Mouse (Mus musculus) testis, postnatal 14 days (tissue): ENCODE measurements around the gene Nup35.

Source experiments
- DNase-seq: peaks from one replicate; pipeline ENCODE4 v3.0.0; 2021; ENCODE audit warnings: low spot score

Gene Nup35

GRCm38 (mm10) chr2:80638364-80639241, 21.6 kb downstream of the Nup35 start:
- DNase-seq, result peak; percentile 88

GRCm38 (mm10) chr2:80639398-80639797, 22.4 kb downstream of the Nup35 start:
- no peak for DNase-seq

- DNase-seq, result no peak
Measured at GRCm38 (mm10) chr2:80639864-80640263, 22.8 kb downstream of the Nup35 start.

DNA sequence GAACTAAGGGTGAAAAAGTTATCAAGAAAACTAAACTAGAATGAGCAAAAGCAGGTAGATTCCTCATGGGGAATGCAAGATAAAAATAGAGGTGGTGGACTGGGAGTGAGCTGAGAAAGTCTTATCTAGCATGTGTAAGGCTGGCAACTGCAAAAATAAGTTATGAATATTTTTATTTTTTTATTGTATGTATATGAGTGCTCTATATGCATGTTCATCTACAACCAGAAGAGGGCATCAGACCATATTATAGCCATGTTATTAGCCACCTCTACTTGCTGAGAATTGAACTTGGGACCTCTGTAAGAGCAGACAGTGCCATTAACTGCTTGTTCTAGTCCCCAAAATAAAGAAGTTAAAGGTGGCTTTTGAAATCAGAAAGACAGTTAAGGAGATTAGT, 44.4 kb downstream of the Nup35 start:
- DNase-seq, result no peak

GRCm38 (mm10) chr2:80662682-80663081, 45.6 kb downstream of the Nup35 start:
- no peak for DNase-seq

- DNase-seq, result no peak
Measured at GRCm38 (mm10) chr2:80667396-80667964, 50.4 kb downstream of the Nup35 start.

GRCm38 (mm10) chr2:80669868-80670666, 53.0 kb downstream of the Nup35 start:
- DNase-seq, result no peak

GRCm38 (mm10) chr2:80678803-80679202, 61.8 kb downstream of the Nup35 start:
- DNase-seq, result no peak

DNA sequence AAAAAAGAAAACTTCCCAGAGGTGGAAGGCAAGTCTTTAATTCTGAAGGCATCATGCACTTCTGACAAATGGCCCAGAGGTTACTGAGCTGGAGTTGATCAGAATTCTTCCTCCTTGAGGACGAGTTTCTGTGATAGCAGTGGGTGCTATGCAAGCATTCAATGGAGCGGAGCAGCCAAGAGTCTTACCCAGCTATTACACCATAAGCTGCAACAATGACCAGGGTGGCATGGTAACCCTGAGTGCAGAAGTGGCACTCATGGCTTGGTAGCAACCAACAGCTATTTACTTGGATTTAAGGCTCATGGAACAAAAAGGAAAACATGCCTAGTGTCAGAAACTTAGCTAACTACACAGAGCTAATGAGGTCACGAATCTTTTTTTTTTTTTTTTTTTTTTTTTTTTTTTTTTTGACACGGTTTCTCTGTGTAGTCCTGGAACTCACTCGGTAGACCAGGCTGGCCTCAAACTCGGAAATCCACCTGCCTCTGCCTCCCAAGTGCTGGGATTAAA, 66.7 kb downstream of the Nup35 start:
- no peak for DNase-seq

DNA sequence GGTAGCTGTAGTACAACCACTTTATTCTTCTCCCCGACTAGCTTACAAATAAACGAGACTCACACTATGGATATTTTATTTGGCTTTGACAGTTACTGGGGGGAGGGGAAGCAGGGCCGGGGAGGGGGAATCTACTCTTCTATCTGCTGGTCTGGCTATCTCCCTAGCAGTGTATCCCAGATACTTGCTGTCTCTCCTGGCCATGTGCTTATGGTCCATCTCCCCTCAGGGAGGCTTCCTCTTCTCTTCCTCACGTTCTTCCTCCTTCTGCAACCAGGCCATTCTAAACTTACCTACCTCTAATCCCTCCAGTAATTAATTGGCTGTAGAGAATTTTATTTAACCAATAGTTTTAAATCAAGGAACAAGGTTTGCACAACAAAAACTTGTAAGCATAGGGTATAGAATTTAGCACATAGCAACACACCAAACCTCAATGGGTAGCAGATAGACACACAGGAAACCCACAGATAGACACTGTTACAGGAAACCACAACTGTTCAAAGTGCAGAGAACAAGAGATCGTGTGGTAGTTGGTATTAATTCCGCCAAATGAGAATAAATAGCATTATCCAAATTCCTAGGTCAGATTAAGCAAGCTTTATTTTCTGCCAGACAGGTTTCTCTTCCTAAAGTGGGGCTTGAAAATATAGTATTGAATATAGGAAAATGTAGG, 67.5 kb downstream of the Nup35 start:
- DNase-seq, result no peak

- DNase-seq, result no peak
Measured at GRCm38 (mm10) chr2:80688261-80688660, 71.2 kb downstream of the Nup35 start.

DNA sequence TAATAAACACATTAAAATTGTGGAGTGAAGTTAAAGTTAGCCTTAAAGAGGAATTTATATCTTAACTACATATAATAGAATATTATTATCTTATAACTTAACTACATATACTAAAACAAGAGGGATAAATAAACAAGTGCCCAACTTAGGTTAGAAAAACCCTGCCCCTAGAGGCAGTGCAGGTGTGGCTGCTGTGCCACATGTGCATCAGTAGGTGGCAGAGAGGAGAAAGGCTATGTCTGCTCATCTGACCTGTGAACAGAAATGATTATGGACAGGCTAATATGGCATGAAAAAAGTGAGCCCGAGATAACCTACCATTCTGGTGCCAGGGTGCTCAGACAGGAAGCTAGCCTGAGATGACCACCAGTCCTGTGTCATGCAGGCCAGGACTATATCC, 90.4 kb downstream of the Nup35 start:
- no peak for DNase-seq
